Mouse (Mus musculus) layer of hippocampus, adult 18-20 months (tissue): ENCODE measurements around the gene Depdc5. TPM values are rescaled to one million over a fixed set of nuclear protein-coding genes. Genes with fewer than 3 reads are reported as not detected.
A peak's percentile ranks its signal among the peaks of the same experiment; 100 is the strongest.
"Not testable (repeated sequence)": the region's sequence is repeated elsewhere in the genome, so short reads cannot be mapped to it uniquely, and the experiment has no call there.

ENCODE experiments used
- DNase-seq, 2 experiments: peaks; one replicate each; pipeline ENCODE4 v3.0.0; 2022; ENCODE audit warnings: low spot score in 2 of 2
- total RNA-seq, 2 experiments: library from RNA; stranded (reverse); gene quantifications; 2 replicates each; pipeline ENCODE4 v1.2.3; 2021

Depdc5 gene
- total RNA-seq, 2 experiments from 2014 or later = 69.8 to 74.9 TPM

GRCm38 (mm10) chr5:32907496-32907895 is 44.0 kb downstream of the Depdc5 start:
- DNase-seq = no peak

GRCm38 (mm10) chr5:32914071-32914470 is 50.6 kb downstream of the Depdc5 start:
- DNase-seq = no peak

- not testable (repeated sequence) for DNase-seq
Measured at GRCm38 (mm10) chr5:32919281-32919680, 55.8 kb downstream of the Depdc5 start.

- DNase-seq = no peak
Measured at GRCm38 (mm10) chr5:32922906-32923305, 59.4 kb downstream of the Depdc5 start.

GRCm38 (mm10) chr5:32930761-32931160 is 67.3 kb downstream of the Depdc5 start:
- peak in 1 of 2 experiments; percentile 63 for DNase-seq

- DNase-seq = no peak
Measured at GRCm38 (mm10) chr5:32934654-32935053, 71.2 kb downstream of the Depdc5 start.

GRCm38 (mm10) chr5:32940586-32940985 is 77.1 kb downstream of the Depdc5 start:
- DNase-seq = no peak

GRCm38 (mm10) chr5:32941209-32941924 is 77.9 kb downstream of the Depdc5 start:
- no peak for DNase-seq

GRCm38 (mm10) chr5:32950077-32950476 is 86.6 kb downstream of the Depdc5 start:
- DNase-seq = no peak

- no peak for DNase-seq
Measured at GRCm38 (mm10) chr5:32950702-32951274, 87.3 kb downstream of the Depdc5 start.

GRCm38 (mm10) chr5:32955716-32956115 is 92.2 kb downstream of the Depdc5 start:
- DNase-seq = no peak

- no peak for DNase-seq
Measured at GRCm38 (mm10) chr5:32961616-32962015, 98.1 kb downstream of the Depdc5 start.

- DNase-seq = peak in 1 of 2 experiments; percentile 57
Measured at GRCm38 (mm10) chr5:32962581-32962980, 99.1 kb downstream of the Depdc5 start.

- no peak for DNase-seq
Measured at GRCm38 (mm10) chr5:32976541-32976940, 113.0 kb downstream of the Depdc5 start.

GRCm38 (mm10) chr5:32977179-32977578 is 113.7 kb downstream of the Depdc5 start:
- peak in 1 of 2 experiments; percentile 65 for DNase-seq

GRCm38 (mm10) chr5:32985379-32985778 is 121.9 kb downstream of the Depdc5 start:
- DNase-seq = no peak

- DNase-seq = no peak
Measured at GRCm38 (mm10) chr5:32987873-32988272, 124.4 kb downstream of the Depdc5 start.

GRCm38 (mm10) chr5:32989959-32990640 is 126.6 kb downstream of the Depdc5 start:
- peak in 1 of 2 experiments; percentile 65 for DNase-seq

- DNase-seq = peak; percentile 88 to 95
Measured at GRCm38 (mm10) chr5:32991152-32991551, 127.7 kb downstream of the Depdc5 start.

GRCm38 (mm10) chr5:32994471-32994870 is 131.0 kb downstream of the Depdc5 start:
- DNase-seq = no peak

GRCm38 (mm10) chr5:32995756-32996155 is 132.3 kb downstream of the Depdc5 start:
- DNase-seq = no peak

GRCm38 (mm10) chr5:32996560-32996959 is 133.1 kb downstream of the Depdc5 start:
- peak in 1 of 2 experiments; percentile 69 for DNase-seq
